Mouse (Mus musculus): ENCODE measurements around the gene Kdm1b.

GRCm38 (mm10) chr13:47015195-47015501 is 28.2 kb upstream of the Kdm1b start:
- TF ChIP-seq CTCF (conservative IDR thresholded peaks at IDR 0.05; ENCODE audit: insufficient read depth, insufficient read length, low read depth, low read length) (no peak), POLR2A (IDR thresholded peaks at IDR 0.05; ENCODE audit: low read depth, low read length) (no peak)
